Mouse (Mus musculus) brown adipose tissue, adult 24 weeks (tissue): ENCODE results near the gene Scnm1. TPM values are rescaled to one million over a fixed set of nuclear protein-coding genes. Genes with fewer than 3 reads are reported as not detected.
A peak's percentile ranks its signal among the peaks of the same experiment; 100 is the strongest.

Source experiments
- H3K27ac ChIP-seq: fragments of 200-500 bp; replicated peaks from 2 replicates; pipeline ENCODE4 v1.5.1; 2012; ENCODE audit warnings: low read depth, mild to moderate bottlenecking, low read length
- H3K4me1 ChIP-seq: fragments of 200-500 bp; 2 replicates; pipeline ENCODE4 v1.6.1; 2012; ENCODE audit warnings: low read length, mixed read lengths; ENCODE audit not compliant: control insufficient read depth, insufficient read depth, insufficient read length
- H3K4me3 ChIP-seq: fragments of 200-500 bp; 2 replicates; pipeline ENCODE4 v1.5.1; 2012; ENCODE audit warnings: low read depth, mild to moderate bottlenecking, low read length, moderate library complexity; ENCODE audit not compliant: insufficient read depth
- polyA plus RNA-seq: library from polyadenylated mRNA; stranded (reverse); fragments of >200 nt; gene quantifications from 2 replicates; pipeline ENCODE4 v1.2.4, GENCODE M21; 2012; ENCODE audit not compliant: missing spikeins, insufficient read depth, insufficient read length

The Scnm1 gene
- polyA plus RNA-seq: 34.7 and 62.1 TPM in 2 replicates

DNA sequence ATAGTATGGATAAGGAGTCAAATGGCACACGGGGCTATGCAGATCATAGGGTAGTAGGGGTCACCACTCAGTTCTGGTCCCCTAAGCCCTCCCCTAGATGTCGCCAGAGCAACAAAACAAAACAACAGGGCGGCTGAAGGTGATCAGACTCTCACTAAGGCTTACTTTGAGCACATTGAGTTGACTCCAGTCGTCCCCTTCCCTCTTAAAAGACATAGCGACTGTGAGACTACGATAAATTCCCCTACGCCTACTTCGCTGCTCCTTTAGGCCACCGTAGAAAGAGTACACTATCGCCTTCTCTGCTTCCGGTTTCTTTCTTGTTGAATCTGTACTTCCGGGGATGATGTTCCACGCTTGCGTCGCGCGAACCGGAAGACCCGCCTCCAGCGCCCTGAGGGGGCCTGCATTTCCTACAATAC is at the start of gene Scnm1, which contains the start of gene Lysmd1:
Gene Scnm1 (minus strand): TSS at position 332 of the 422 bp plus-strand sequence.
Gene Lysmd1 (plus strand): TSS at position 409 of the 422 bp plus-strand sequence.
- Histone ChIP-seq H3K4me3 (peak within 1 kb of the TSS; percentile 70), H3K4me1 (peaks cover 4% of the 10 kb centered on the region), H3K27ac (peak within 1 kb of the TSS; percentile 78)

DNA sequence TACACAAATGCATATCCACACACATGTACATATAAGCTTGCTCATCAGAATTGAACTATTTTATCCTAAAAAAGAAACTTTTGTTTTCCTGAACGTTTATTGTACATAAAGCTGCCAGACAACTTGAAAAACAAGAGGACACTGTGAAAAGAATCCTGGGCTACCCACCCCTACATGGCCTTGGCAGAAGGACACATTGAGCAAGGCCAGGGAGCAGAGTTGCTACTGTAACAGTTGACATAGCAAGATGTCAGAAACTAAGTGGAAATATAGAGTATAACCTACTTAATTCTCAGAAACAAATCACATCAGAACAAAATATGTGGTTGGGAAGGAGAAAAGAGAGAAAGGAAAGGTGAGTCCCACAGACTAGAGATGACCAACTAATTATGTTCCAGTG is 48.0 kb upstream of the Scnm1 start:
- Histone ChIP-seq H3K4me3 (no peak overlapping the region), H3K27ac (no peak overlapping the region), H3K4me1 (no peaks in the 10 kb centered on the region)

DNA sequence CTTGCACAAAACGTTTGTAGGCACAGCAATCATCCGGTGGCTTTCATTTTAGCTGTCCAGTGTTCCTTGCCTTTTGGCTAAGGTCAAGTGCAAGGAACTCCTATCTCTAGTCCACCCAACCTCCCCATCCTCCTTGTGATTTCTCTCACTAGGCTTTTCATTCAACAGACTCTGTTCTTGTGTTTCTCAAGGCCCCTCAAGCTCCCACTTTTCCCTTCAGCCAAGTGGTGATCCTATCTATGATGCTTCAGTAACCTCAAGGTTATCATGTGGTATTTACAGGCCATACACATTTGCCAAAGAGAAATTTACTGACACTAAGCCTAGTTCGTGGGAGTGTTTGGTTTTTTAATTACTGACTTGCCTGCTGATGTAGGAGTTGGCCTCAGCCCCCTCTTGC is 46.1 kb upstream of the Scnm1 start:
- Histone ChIP-seq H3K4me1 (no peaks in the 10 kb centered on the region), H3K27ac (no peak overlapping the region), H3K4me3 (no peak overlapping the region)

DNA sequence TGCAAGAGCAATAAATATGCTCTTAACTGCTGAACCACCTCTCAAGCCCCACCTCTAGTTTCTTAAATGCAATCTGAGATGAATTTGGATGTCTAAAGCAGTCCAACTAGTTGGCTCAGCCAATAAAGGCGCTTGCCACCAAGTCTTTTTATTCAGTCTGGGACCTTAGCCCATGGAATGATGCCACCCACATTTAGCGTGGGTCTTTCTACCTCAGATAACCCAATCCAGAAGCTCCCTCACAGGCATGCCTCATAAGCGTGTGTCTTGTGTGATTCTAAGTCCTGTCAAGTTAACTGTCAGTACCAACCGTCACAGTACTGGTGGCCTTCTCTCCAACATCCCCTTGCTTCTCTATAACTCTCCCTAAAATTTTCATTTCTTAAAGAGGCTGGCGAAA is 45.1 kb upstream of the Scnm1 start:
- Histone ChIP-seq H3K27ac (no peak overlapping the region), H3K4me1 (0 out of 2 replicates have a peak, but pooled peaks cover 2% of the 10 kb centered on the region), H3K4me3 (no peak overlapping the region)

DNA sequence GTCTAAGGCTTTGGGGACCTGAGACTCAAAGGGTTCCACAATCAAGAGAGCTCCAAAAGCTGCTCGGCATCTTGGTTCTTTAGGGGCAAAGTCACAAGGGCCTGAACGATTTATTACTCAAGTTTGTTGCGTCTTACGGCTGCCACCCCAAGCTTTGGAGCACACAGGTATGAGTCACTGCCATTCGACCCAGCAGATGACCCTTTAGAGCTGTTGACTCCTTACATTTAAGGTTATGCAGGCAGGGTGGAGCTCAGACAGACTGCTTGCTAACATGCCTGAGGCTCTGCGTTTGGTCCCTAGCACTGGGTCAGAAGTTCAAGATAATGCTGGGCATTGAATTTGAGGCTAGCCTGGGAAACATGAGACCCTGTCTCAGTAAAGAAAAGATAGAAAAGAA is 43.8 kb upstream of the Scnm1 start:
- Histone ChIP-seq H3K27ac (no peak overlapping the region), H3K4me3 (no peak overlapping the region), H3K4me1 (0 out of 2 replicates have a peak, but pooled peaks cover 3% of the 10 kb centered on the region)

DNA sequence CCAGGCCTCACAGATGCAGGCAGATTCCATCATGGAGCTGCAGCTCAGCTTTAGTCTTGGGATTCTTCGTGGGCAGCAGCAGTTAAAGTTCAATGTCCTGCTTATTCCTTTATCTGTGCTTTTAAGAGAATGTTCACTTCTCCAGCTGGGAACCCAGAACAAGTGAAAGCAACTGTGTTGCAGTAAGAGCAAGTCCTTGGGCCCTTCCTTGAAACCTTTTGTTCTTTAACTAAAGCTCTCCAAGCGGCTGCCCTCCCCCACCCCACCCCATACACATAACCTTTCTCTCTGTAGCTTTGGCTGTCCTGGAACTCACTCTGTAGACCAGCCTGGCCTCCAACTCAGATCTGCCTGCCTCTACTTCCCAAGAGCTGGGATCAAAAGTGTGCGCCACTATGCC is 42.7 kb upstream of the Scnm1 start:
- Histone ChIP-seq H3K4me3 (no peak overlapping the region), H3K27ac (no peak overlapping the region), H3K4me1 (0 out of 2 replicates have a peak, but pooled peaks cover 3% of the 10 kb centered on the region)

DNA sequence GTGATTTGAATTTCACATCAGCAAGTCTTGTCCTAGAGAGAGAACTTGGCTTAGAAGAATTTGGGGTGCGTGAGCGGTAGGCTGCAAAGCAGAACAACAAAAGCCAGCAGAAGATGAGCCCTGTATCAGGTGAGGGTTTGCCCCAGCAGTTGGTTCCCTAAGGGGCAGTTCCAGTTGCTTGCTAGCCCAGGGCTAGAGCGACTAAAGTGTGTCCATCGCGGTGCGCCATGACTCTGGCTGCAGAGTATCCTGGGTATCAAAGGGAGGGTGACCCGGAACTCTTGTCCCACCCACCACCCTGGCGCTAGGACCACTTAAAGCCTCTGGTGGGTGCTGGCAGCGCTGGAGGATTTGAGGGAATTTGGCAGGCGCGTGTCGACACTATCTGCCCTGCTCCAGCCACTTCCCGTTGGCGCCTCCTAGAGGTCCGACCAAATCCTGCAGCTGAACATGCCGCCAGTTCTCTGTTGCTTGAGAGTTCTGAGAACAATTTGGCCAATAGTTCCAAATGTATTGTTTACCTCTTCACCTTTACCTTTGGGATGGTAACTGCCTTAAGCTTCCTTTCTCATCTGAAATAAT is 40.3 kb upstream of the Scnm1 start:
- H3K4me1 ChIP-seq: 0 out of 2 replicates have a peak, but pooled peaks cover 3% of the 10 kb centered on the region
- no peak overlapping the region for H3K27ac ChIP-seq
- H3K4me3 ChIP-seq: peak overlapping the region; percentile 53

DNA sequence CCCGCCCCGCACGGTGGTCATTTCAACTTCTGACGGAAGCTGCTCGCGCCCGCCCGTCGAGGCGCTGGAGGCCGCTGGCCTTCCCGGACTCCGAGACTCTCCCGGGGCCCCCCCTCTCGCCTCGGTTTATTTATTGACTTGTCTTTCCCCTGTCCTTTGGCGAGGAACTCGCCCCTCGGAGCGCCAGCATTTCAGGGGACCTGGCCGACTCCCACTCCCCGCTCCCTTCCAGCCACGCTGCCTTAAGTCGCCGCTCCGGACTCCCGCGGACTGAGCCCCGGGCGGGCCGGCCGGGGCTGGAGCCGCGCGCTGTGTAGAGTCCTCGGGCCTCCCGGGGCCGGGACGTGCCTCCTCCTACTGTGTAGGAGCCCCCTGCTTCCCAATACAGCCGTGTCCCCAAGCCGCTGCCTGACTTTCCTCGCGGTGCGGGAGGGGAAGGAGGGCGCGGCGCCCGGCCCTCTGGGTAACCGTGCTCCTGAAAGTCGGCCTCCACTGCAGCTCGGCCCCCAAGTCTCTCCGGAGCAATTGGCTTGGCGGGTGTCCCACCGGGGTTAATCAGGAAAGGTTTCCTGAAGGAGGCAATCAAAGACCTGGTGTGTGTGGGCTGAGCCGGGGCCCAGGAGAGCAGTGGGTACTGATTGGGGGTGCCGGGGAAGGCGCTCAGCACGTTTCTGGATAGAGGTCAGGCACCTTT is 39.6 kb upstream of the Scnm1 start:
- peak overlapping the region; percentile 53 for H3K4me3 ChIP-seq
- 0 out of 2 replicates have a peak, but pooled peaks cover 3% of the 10 kb centered on the region for H3K4me1 ChIP-seq
- no peak overlapping the region for H3K27ac ChIP-seq

DNA sequence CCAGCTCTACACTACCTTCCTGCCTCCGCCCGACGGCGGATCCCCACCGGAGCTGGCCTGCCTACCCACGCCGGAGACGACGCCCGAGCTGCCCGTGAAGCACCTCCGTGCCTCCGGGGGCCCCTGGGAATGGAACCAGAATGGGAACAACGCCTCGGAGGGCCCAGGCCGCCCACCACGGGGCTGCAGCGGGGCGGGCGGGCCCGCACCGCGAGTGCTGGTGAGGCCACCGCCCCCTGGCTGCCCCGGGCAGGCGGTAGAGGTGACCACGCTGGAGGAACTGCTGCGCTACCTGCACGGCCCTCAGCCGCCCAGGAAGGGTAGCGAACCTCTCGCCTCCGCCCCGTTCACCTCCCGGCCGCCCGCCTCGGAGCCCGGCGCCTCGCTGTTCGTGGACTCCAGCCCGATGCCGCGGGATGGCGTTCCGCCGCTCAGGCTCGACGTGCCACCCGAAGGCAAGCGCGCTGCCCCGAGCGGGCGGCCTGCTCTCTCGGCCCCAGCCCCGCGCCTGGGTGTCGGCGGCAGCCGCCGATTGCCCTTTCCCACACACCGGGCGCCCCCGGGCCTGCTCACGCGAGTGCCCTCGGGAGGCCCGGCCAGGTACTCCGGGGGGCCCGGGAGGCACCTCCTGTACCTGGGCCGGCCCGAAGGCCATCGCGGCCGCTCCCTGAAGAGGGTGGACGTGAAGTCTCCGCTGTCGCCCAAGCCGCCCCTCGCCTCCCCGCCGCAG is 38.9 kb upstream of the Scnm1 start:
- Histone ChIP-seq H3K4me3 (peak overlapping the region; percentile 53; the same call in 1 of the 2 replicates), H3K4me1 (0 out of 2 replicates have a peak, but pooled peaks cover 3% of the 10 kb centered on the region), H3K27ac (no peak overlapping the region)

DNA sequence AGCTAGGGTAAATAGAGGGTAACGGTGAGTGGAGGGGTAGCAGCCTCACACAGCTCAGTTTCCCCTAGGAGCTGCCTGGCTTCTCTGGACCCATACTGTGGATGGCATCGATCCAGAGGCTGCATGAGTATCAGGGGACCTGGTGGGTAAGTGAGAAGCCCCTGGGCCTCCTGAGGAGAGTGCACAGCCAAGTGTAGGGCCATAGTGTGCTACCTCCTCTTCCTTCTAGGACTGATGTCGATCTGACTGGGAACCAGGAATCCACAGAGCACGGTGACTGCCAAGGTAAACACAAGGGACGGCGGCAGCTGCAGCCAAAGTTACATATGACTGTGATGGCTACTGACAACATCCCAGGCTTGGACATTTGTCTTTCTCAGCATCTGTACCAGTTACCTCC is 37.3 kb upstream of the Scnm1 start:
- H3K4me3 ChIP-seq: no peak overlapping the region
- H3K27ac ChIP-seq: no peak overlapping the region
- 0 out of 2 replicates have a peak, but pooled peaks cover 3% of the 10 kb centered on the region for H3K4me1 ChIP-seq

DNA sequence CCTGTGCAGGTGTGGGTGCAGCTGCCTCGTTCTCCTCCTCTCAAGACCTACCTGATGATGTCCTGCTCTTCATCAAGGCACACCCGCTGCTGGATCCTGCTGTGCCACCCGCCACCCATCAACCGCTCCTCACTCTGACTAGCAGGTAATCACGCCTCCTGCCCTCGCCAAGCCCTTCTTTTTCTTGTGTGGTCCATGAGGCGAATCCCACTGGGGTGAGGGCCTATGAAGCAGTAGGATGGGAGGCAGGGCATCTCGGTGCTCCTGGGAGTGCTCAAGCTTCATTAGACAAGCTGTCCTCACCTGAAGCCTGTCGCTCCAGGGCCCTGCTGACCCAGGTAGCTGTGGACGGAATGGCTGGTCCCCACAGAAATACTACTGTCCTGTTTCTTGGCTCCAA is 36.2 kb upstream of the Scnm1 start:
- H3K27ac ChIP-seq: no peak overlapping the region
- 0 out of 2 replicates have a peak, but pooled peaks cover 3% of the 10 kb centered on the region for H3K4me1 ChIP-seq
- H3K4me3 ChIP-seq: no peak overlapping the region

DNA sequence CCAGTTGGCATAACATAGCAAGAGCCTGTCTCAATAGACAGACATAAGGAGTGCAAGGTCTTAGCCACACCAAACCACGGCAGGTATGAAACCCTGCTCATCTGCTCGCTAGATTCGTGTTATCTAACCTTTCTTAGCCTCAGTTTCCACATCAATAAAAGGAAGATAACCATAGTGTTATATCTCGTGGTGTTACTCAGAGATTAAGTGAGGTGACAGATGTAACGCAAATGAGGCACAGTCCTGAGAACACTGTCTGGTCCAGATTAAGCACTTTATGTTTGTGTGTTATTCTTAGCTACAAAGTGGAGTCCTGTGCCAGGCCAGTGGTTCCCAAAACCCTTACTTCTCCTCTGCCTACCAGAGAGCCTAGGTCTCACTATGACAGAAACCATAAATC is 31.0 kb upstream of the Scnm1 start:
- Histone ChIP-seq H3K4me1 (peaks cover 4% of the 10 kb centered on the region; the same call in 1 of the 2 replicates), H3K27ac (no peak overlapping the region), H3K4me3 (no peak overlapping the region)

DNA sequence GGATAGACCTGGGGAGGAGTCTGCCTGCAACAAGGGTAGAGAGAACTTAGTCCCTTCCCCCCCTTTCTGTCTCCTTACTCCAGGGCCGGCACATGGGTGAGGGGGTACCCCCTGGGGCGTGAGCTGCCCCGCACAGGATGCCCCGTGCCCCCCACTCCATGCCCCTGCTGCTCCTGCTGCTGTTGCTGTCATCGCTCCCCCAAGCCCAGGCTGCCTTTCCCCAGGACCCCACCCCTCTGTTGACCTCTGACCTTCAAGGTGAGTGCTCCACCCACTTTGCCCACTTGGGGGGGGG is 30.4 kb upstream of the Scnm1 start:
- Histone ChIP-seq H3K4me1 (peaks cover 4% of the 10 kb centered on the region; the same call in 1 of the 2 replicates), H3K4me3 (no peak overlapping the region), H3K27ac (no peak overlapping the region)

DNA sequence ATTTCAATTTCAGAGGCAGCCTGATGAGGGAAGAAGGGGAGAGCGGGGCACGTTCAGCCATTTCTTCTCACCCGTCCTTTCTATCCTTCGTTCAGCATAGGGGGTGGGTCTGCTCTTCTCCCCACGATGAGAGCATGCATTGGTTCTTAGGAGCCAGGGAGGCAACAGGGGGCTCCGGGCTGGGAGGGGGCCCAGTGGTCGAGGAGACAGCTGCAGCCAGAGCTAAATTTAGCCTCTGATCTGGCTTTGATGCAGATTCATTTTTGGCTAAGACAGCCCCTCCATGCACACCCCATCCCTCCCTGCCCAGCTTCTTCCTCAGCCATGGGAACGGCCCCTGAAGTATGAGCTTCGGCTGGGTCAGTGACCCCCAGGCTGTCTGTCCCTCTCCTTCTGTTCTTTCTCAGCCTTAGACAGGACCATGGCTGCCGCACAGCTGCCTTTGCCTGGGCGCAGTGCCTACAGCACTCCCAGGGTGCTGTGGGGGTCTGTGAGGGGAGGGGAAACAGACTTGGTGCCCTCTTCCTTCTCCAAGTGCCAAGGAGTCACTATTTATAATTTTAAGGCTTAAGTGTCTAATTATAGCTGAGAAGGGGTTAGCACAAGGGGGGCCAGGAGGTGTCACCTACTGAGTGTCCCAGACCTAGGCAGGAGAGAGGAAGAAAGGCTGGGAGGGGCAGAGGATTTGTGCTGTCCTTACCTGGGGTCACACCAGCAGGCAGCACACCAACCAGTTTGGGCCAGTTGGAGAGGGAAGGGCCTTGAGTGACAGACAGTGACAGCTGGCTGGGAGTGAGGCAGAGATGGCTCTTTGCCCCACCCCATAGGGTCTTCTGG is 29.8 kb upstream of the Scnm1 start:
- Histone ChIP-seq H3K4me3 (no peak overlapping the region), H3K4me1 (peaks cover 4% of the 10 kb centered on the region; the same call in 1 of the 2 replicates), H3K27ac (no peak overlapping the region)

DNA sequence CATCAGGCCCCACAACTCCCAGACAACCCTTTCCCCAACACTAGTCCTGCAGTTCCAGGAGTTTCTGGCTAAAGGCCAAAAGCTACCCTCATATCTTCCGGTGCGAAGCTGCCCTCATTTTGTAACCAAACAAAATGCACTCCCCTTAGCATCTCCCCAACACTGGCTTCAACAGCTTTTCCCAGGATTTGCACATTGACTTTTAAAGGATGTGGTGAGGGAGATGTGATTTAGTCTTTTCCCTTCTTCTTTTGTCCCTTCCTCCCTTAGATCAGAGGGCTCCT is 28.5 kb upstream of the Scnm1 start:
- peaks cover 4% of the 10 kb centered on the region; the same call in 1 of the 2 replicates for H3K4me1 ChIP-seq
- no peak overlapping the region for H3K27ac ChIP-seq
- no peak overlapping the region for H3K4me3 ChIP-seq
